Mouse (Mus musculus): ENCODE data around the gene Ubiad1.

Gene Ubiad1

GRCm38 (mm10) chr4:148444250-148444967, at the start of gene Ubiad1:
Gene Ubiad1, minus strand, starts transcription at chr4:148444771.
- DNase-seq: peak; percentile 90

GRCm38 (mm10) chr4:148491448-148491847, 46.9 kb upstream of the Ubiad1 start:
- DNase-seq: no peak

GRCm38 (mm10) chr4:148490502-148490901, 45.9 kb upstream of the Ubiad1 start:
- peak; percentile 36 for DNase-seq

- DNase-seq: no peak
Observed at GRCm38 (mm10) chr4:148487841-148488240, 43.3 kb upstream of the Ubiad1 start.

GRCm38 (mm10) chr4:148484511-148484910, 39.9 kb upstream of the Ubiad1 start:
- DNase-seq: no peak

GRCm38 (mm10) chr4:148481557-148482168, 37.1 kb upstream of the Ubiad1 start:
- DNase-seq: no peak

- DNase-seq: no peak
Observed at GRCm38 (mm10) chr4:148480245-148480644, 35.7 kb upstream of the Ubiad1 start.

- DNase-seq: no peak
Observed at GRCm38 (mm10) chr4:148473496-148473895, 28.9 kb upstream of the Ubiad1 start.

GRCm38 (mm10) chr4:148472436-148473174, 28.0 kb upstream of the Ubiad1 start:
- DNase-seq: no peak

- DNase-seq: no peak
Observed at GRCm38 (mm10) chr4:148471363-148471806, 26.8 kb upstream of the Ubiad1 start.

GRCm38 (mm10) chr4:148469487-148470252, 25.1 kb upstream of the Ubiad1 start:
- no peak for DNase-seq

GRCm38 (mm10) chr4:148468396-148468795, 23.8 kb upstream of the Ubiad1 start:
- DNase-seq: no peak

- no peak for DNase-seq
Observed at GRCm38 (mm10) chr4:148466511-148467079, 22.0 kb upstream of the Ubiad1 start.

- no peak for DNase-seq
Observed at GRCm38 (mm10) chr4:148464869-148465268, 20.3 kb upstream of the Ubiad1 start.

GRCm38 (mm10) chr4:148464301-148464700, 19.7 kb upstream of the Ubiad1 start:
- DNase-seq: no peak

- DNase-seq: peak; percentile 59
Observed at GRCm38 (mm10) chr4:148463208-148463960, 18.8 kb upstream of the Ubiad1 start.

- DNase-seq: no peak
Observed at GRCm38 (mm10) chr4:148462717-148463116, 18.1 kb upstream of the Ubiad1 start.

GRCm38 (mm10) chr4:148461772-148462171, 17.2 kb upstream of the Ubiad1 start:
- no peak for DNase-seq

GRCm38 (mm10) chr4:148460656-148461284, 16.2 kb upstream of the Ubiad1 start:
- no peak for DNase-seq

GRCm38 (mm10) chr4:148455477-148456025, 11.0 kb upstream of the Ubiad1 start:
- DNase-seq: peak; percentile 13

- DNase-seq: no peak
Observed at GRCm38 (mm10) chr4:148453707-148454106, 9.1 kb upstream of the Ubiad1 start.

Data from lung, postnatal 36 days (tissue).